Mouse (Mus musculus) frontal cortex, postnatal 36 days (tissue): Measurements from ENCODE around the gene Vmn1r180.
"Not testable (repeated sequence)": the region's sequence is repeated elsewhere in the genome, so short reads cannot be mapped to it uniquely, and the experiment has no call there.

Source experiments
- DNase-seq, 2 experiments: peaks; one replicate each; pipeline ENCODE4 v3.0.0; 2022; ENCODE audit warnings: low spot score in 2 of 2

Vmn1r180 gene

DNA sequence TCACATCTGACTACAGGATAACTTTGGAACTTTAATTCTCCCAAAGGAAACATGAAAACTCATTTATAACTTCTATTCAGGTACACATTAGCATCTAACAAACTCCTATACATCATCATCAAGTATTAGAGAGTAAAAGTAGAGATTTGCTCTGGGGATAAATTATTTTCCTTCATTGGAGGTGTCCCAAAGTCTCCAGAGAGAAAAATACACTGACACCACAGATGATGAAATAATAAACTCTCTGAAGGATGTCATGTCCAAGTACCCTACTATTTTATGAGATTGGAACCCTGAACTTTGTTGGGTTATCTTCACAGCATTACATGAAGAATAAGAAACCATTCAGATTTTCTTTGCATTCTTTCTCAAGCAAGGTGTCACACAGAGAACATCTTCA, at the start of gene Vmn1r180:
TSS of gene Vmn1r180 (plus strand) at position 301 of the 400 bp plus-strand sequence.
- no peak for DNase-seq

DNA sequence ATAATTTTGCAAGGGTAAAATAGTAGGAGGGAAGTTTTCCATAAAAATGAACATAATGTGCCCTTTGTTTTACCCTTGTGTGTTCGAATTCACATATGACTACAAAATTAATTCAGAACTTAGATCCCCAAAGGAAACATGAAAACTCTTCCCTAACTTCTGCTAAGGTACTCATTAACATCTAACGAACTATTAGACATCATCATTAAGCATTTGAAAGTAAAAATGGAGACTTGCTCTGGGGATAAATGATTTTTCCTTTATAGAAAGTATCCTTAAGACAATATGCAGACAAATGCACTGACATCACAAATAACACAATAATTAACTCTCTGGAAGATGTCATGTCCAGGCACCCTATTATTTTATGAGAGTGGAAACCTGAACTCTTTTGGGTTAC, 23.8 kb upstream of the Vmn1r180 start, which contains the start of gene Vmn1r179:
TSS of gene Vmn1r179 (plus strand) at position 301 of the 400 bp plus-strand sequence.
- DNase-seq: no peak

DNA sequence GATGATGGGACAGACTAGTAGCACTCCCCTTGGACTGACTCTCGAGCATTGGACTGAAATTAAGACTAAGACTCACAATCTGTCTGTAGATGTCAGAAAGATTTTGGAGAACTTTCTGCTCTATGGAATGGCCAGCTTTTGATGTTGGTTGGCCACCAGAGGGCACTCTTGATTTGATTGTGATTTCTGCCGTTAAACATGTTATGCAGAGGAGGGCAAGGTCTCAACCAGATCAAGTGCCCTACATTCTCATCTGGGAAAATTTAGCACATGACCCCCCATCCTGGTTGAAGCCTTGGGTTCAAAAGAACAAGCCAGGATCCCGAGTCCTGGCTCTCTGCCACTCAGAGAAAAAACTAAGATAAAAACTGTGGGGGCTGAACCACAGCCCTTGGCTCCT, 17.6 kb downstream of the Vmn1r180 start:
- peak; percentile 1 to 2 for DNase-seq

DNA sequence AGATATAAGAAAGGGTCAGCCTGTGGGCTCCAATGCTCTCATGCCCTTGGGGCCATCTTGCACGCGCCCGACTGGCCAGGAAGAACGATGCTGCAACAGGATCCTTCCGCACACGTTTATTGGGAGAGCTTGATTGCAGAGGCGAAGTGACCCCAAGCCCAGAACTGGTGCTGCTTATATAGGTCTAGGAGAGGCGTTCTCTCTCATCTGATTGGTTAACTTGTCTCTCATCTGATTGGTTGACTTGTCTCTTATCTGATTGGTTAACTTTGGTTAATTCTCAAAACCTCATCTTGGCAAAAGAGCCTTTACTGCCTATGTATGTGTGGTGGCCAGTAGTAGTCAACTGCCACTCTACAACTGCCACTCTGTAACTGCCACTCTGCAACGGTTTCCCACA, 23.9 kb downstream of the Vmn1r180 start, which contains the start of gene Vmn1r181:
TSS of gene Vmn1r181 (plus strand) at position 301 of the 400 bp plus-strand sequence.
- DNase-seq: not testable (repeated sequence)

DNA sequence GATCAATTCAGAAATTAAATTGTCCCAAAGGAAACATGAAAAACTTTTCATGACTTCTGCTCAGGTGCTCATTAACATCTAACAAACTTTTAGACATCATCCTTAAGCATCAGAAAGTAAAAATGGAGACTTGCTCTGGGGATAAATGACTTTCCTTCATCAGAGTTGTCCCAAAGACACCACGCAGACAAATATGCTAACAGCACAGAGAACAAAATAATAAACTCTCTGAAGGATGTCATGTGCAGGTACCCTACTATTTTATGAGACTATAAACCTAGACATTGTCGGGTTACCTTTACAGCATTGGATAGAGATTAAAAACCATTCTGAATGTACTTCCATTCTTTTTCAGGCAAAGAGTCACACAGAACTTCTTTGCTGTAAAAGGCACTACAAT, 51.0 kb downstream of the Vmn1r180 start, which contains the start of gene V1rd19:
TSS of gene V1rd19 (plus strand) at position 301 of the 400 bp plus-strand sequence.
- DNase-seq: no peak
